Mouse (Mus musculus) liver, embryonic 13.5 days (tissue): ENCODE data around the gene Gm44502. TPM values are rescaled to one million over a fixed set of nuclear protein-coding genes. Genes with fewer than 3 reads are reported as not detected.

Experiments used
- ATAC-seq: fragments of 200-750 bp; cut with Nextera tagmentation; 2 replicates; pipeline ENCODE4 v1.8.0; 2017; ENCODE audit warnings: low read depth, mild to moderate bottlenecking, moderate number of reproducible peaks, moderate library complexity
- DNase-seq: peaks from one replicate; pipeline ENCODE4 v3.0.0; 2022
- H3K27ac ChIP-seq: fragments of 300-500 bp; sonication (generic); 2 replicates; pipeline ENCODE4 v1.5.1; 2015; ENCODE audit warnings: moderate library complexity, mild to moderate bottlenecking, inconsistent platforms
- H3K27me3 ChIP-seq: fragments of 300-500 bp; sonication (generic); 2 replicates; pipeline ENCODE4 v1.6.1; 2015; ENCODE audit warnings: mild to moderate bottlenecking, inconsistent platforms
- H3K36me3 ChIP-seq: fragments of 300-500 bp; sonication (generic); 2 replicates; pipeline ENCODE4 v1.6.1; 2015; ENCODE audit warnings: mild to moderate bottlenecking, inconsistent platforms
- H3K4me1 ChIP-seq: fragments of 300-500 bp; sonication (generic); replicated peaks from 2 replicates; pipeline ENCODE4 v1.6.1; 2015; ENCODE audit warnings: inconsistent platforms
- H3K4me2 ChIP-seq: fragments of 300-500 bp; sonication (generic); 2 replicates; pipeline ENCODE4 v1.6.1; 2015; ENCODE audit warnings: inconsistent platforms, mild to moderate bottlenecking, moderate library complexity
- H3K4me3 ChIP-seq: fragments of 300-500 bp; sonication (generic); replicated peaks from 2 replicates; pipeline ENCODE4 v1.5.1; 2015; ENCODE audit warnings: mild to moderate bottlenecking, inconsistent platforms
- H3K9ac ChIP-seq: fragments of 300-500 bp; sonication (generic); 2 replicates; pipeline ENCODE4 v1.6.1; 2015; ENCODE audit warnings: mild to moderate bottlenecking, inconsistent platforms
- H3K9me3 ChIP-seq: fragments of 300-500 bp; sonication (generic); replicated peaks from 2 replicates; pipeline ENCODE4 v1.6.1; 2016; ENCODE audit warnings: inconsistent platforms
- WGBS: fragments of 180-500 bp; shearing (Covaris S2); methylation state at CpG from one replicate; pipeline ENCODE4 v1.1.7; 2015; ENCODE audit not compliant: insufficient replicate concordance; 5-methylcytosine and 5-hydroxymethylcytosine counted together
- polyA plus RNA-seq: library from polyadenylated mRNA; unstranded; fragments of >200 nt; fragmentation: Nextera tagmentation; extraction: Ambion mirVana; gene quantifications from 2 replicates; pipeline ENCODE4 v1.2.1, GENCODE M21; 2015

Gene Gm44502
- 0.13 TPM in 1 of 2 replicates, not detected in the other for polyA plus RNA-seq

- H3K27ac ChIP-seq = peak within 1 kb of the TSS; percentile 100
- peak; percentile 90 for ATAC-seq
- no peaks in the 10 kb centered on the region for H3K9me3 ChIP-seq
- WGBS = under 1% methylated on average over 70 of the region's 70 CpGs
- H3K36me3 ChIP-seq = peaks cover 29% of the 10 kb centered on the region
- peak; percentile 91 for DNase-seq
- peaks cover 64% of the 10 kb centered on the region for H3K4me1 ChIP-seq
- H3K9ac ChIP-seq = peak within 1 kb of the TSS; percentile 88
- H3K4me2 ChIP-seq = peak within 1 kb of the TSS; percentile 94
- H3K4me3 ChIP-seq = peak within 1 kb of the TSS; percentile 83
- H3K27me3 ChIP-seq = no peaks in the 10 kb centered on the region
Measured at GRCm38 (mm10) chr15:89429352-89430221, at the start of gene Gm44502, which contains the start of the genes C730034F03Rik and Chkb. Gm44502 (minus strand) TSS chr15:89429696. C730034F03Rik (plus strand) TSS chr15:89429589. Chkb (minus strand) TSS chr15:89429908.

GRCm38 (mm10) chr15:89478622-89479021 lies 49.1 kb upstream of the Gm44502 start:
- H3K4me2 ChIP-seq = no peak overlapping the region
- H3K4me3 ChIP-seq = no peak overlapping the region
- no peak for DNase-seq
- no peaks in the 10 kb centered on the region for H3K9me3 ChIP-seq
- 61% methylated on average over 3 of the region's 3 CpGs for WGBS
- peaks cover 31% of the 10 kb centered on the region for H3K4me1 ChIP-seq
- no peaks in the 10 kb centered on the region for H3K36me3 ChIP-seq
- H3K27ac ChIP-seq = no peak overlapping the region
- no peak overlapping the region for H3K9ac ChIP-seq
- no peak for ATAC-seq
- H3K27me3 ChIP-seq = no peaks in the 10 kb centered on the region

- H3K27me3 ChIP-seq = no peaks in the 10 kb centered on the region
- peaks cover 31% of the 10 kb centered on the region for H3K4me1 ChIP-seq
- no peaks in the 10 kb centered on the region for H3K9me3 ChIP-seq
- no peak overlapping the region for H3K4me2 ChIP-seq
- WGBS = 65% methylated on average over 8 of the region's 8 CpGs
- no peaks in the 10 kb centered on the region for H3K36me3 ChIP-seq
- DNase-seq = no peak
- H3K27ac ChIP-seq = no peak overlapping the region
- no peak overlapping the region for H3K9ac ChIP-seq
- no peak overlapping the region for H3K4me3 ChIP-seq
- no peak for ATAC-seq
Measured at GRCm38 (mm10) chr15:89477806-89478205, 48.3 kb upstream of the Gm44502 start.

- H3K9ac ChIP-seq = peak within 1 kb of the TSS; percentile 73
- peak within 1 kb of the TSS; percentile 65 for H3K4me3 ChIP-seq
- no peaks in the 10 kb centered on the region for H3K36me3 ChIP-seq
- 18% methylated on average over 9 of the region's 9 CpGs for WGBS
- no peaks in the 10 kb centered on the region for H3K27me3 ChIP-seq
- peak within 1 kb of the TSS; percentile 86 for H3K4me2 ChIP-seq
- no peaks in the 10 kb centered on the region for H3K9me3 ChIP-seq
- peak within 1 kb of the TSS; percentile 82 for H3K27ac ChIP-seq
- ATAC-seq (no peak), DNase-seq (no peak)
- peaks cover 31% of the 10 kb centered on the region for H3K4me1 ChIP-seq
Measured at GRCm38 (mm10) chr15:89477091-89477491, 47.6 kb upstream of the Gm44502 start, which contains the start of gene Arsa. Arsa (minus strand) TSS chr15:89477425.

- Histone ChIP-seq H3K27me3 (no peaks in the 10 kb centered on the region), H3K27ac (peak overlapping the region; percentile 82), H3K4me2 (peak overlapping the region; percentile 86), H3K9ac (peak overlapping the region; percentile 73), H3K36me3 (no peaks in the 10 kb centered on the region), H3K4me3 (peak overlapping the region; percentile 65), H3K9me3 (no peaks in the 10 kb centered on the region), H3K4me1 (peaks cover 31% of the 10 kb centered on the region)
- 8% methylated on average over 5 of the region's 5 CpGs for WGBS
- no peak for DNase-seq
- ATAC-seq = no peak
Measured at GRCm38 (mm10) chr15:89476475-89476815, 46.9 kb upstream of the Gm44502 start.

GRCm38 (mm10) chr15:89475611-89476474 lies 46.3 kb upstream of the Gm44502 start:
- H3K27me3 ChIP-seq = no peaks in the 10 kb centered on the region
- DNase-seq (peak; percentile 94), ATAC-seq (peak; percentile 97)
- H3K9ac ChIP-seq = peak overlapping the region; percentile 73
- H3K4me2 ChIP-seq = peak overlapping the region; percentile 86
- peak overlapping the region; percentile 82 for H3K27ac ChIP-seq
- no peaks in the 10 kb centered on the region for H3K9me3 ChIP-seq
- peaks cover 31% of the 10 kb centered on the region for H3K4me1 ChIP-seq
- H3K36me3 ChIP-seq = no peaks in the 10 kb centered on the region
- H3K4me3 ChIP-seq = peak overlapping the region; percentile 65
- WGBS = 8% methylated on average over 44 of the region's 44 CpGs

GRCm38 (mm10) chr15:89475293-89475600 lies 45.8 kb upstream of the Gm44502 start:
- H3K36me3 ChIP-seq = no peaks in the 10 kb centered on the region
- no peak overlapping the region for H3K27ac ChIP-seq
- H3K4me2 ChIP-seq = peak overlapping the region; percentile 86
- ATAC-seq (no peak), DNase-seq (no peak)
- H3K4me3 ChIP-seq = peak overlapping the region; percentile 65
- H3K4me1 ChIP-seq = peaks cover 31% of the 10 kb centered on the region
- H3K9ac ChIP-seq = peak overlapping the region; percentile 73; the same call in 1 of the 2 replicates
- WGBS = 39% methylated on average over 7 of the region's 7 CpGs
- H3K27me3 ChIP-seq = no peaks in the 10 kb centered on the region
- no peaks in the 10 kb centered on the region for H3K9me3 ChIP-seq

GRCm38 (mm10) chr15:89474596-89475292 lies 45.2 kb upstream of the Gm44502 start:
- WGBS = 84% methylated on average over 19 of the region's 19 CpGs
- ATAC-seq = no peak
- DNase-seq = no peak
- H3K27me3 ChIP-seq = no peaks in the 10 kb centered on the region
- H3K9me3 ChIP-seq = no peaks in the 10 kb centered on the region
- H3K9ac ChIP-seq = no peak overlapping the region
- no peaks in the 10 kb centered on the region for H3K36me3 ChIP-seq
- H3K4me3 ChIP-seq = no peak overlapping the region
- no peak overlapping the region for H3K27ac ChIP-seq
- peak overlapping the region; percentile 86 for H3K4me2 ChIP-seq
- H3K4me1 ChIP-seq = peaks cover 31% of the 10 kb centered on the region

- no peak overlapping the region for H3K9ac ChIP-seq
- H3K27me3 ChIP-seq = no peaks in the 10 kb centered on the region
- no peak overlapping the region for H3K27ac ChIP-seq
- DNase-seq (no peak), ATAC-seq (no peak)
- H3K9me3 ChIP-seq = no peaks in the 10 kb centered on the region
- peaks cover 31% of the 10 kb centered on the region for H3K4me1 ChIP-seq
- H3K4me2 ChIP-seq = no peak overlapping the region
- 84% methylated on average over 8 of the region's 8 CpGs for WGBS
- no peak overlapping the region for H3K4me3 ChIP-seq
- no peaks in the 10 kb centered on the region for H3K36me3 ChIP-seq
Measured at GRCm38 (mm10) chr15:89473921-89474320, 44.4 kb upstream of the Gm44502 start.

- Histone ChIP-seq H3K27me3 (no peaks in the 10 kb centered on the region), H3K36me3 (no peaks in the 10 kb centered on the region), H3K9ac (no peak overlapping the region), H3K4me2 (no peak overlapping the region), H3K4me3 (no peak overlapping the region), H3K27ac (no peak overlapping the region), H3K9me3 (no peaks in the 10 kb centered on the region), H3K4me1 (peaks cover 31% of the 10 kb centered on the region)
- DNase-seq (no peak), ATAC-seq (no peak)
- WGBS = 81% methylated on average over 9 of the region's 9 CpGs
Measured at GRCm38 (mm10) chr15:89473370-89473769, 43.9 kb upstream of the Gm44502 start.

- no peak overlapping the region for H3K4me3 ChIP-seq
- no peak overlapping the region for H3K27ac ChIP-seq
- no peak for DNase-seq
- peaks cover 18% of the 10 kb centered on the region for H3K4me1 ChIP-seq
- H3K36me3 ChIP-seq = no peaks in the 10 kb centered on the region
- no peak for ATAC-seq
- 80% methylated on average over 4 of the region's 4 CpGs for WGBS
- no peak overlapping the region for H3K9ac ChIP-seq
- H3K9me3 ChIP-seq = no peaks in the 10 kb centered on the region
- no peaks in the 10 kb centered on the region for H3K27me3 ChIP-seq
- no peak overlapping the region for H3K4me2 ChIP-seq
Measured at GRCm38 (mm10) chr15:89471476-89471875, 42.0 kb upstream of the Gm44502 start.
